Mouse (Mus musculus): ENCODE data around the gene Frmd6.
A peak's percentile ranks its signal among the peaks of the same experiment; 100 is the strongest.

Frmd6 gene

DNA sequence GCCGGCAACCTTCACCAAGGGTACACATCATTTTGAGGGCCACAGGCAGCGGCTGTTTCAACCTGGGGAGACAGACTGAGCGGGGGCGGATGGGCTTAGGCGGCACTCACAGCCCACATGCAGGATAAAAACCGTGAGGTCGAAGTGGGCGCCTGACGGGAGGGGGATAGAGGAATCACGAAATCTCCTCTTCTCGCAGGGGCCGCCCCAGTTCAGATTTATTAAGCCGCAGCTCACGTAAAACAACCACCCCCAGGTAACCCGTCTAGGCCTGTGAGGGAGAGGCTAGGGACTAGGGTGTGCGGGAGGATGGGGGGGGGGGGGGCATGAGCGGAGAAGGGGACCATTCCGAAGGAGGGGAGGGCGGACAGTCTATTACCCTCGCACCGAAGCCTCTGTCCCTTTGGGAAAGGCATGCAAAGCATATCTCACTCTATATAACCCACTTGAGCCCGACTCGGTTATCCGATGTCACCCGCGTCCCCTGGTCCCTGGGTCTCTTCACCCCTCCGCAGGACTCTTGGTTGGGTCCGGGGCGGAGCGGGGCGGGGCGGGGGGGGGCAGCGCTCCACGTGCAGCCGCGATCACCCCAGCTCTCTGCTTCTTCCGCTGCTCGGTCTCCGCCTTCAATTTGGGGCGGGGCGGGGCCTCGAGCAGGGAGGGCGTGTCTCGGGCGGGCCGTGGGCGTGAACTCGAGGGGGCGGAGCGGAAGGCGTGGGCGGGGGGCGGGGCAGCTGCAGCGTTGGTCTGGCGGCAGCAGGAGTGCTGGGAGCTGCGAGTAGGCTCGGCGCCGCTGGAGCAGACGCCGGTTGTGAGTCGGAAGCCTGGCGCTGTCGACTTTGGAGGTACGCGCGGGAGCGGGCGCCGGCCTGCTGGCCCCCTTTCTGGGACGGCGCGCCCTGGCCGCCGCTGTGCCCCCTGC, at the start of gene Frmd6:
Frmd6 (plus strand) TSS at position 786 of the 922 bp plus-strand sequence.
- peak; percentile 78 for DNase-seq (ENCODE audit: low read depth, low spot score)

DNA sequence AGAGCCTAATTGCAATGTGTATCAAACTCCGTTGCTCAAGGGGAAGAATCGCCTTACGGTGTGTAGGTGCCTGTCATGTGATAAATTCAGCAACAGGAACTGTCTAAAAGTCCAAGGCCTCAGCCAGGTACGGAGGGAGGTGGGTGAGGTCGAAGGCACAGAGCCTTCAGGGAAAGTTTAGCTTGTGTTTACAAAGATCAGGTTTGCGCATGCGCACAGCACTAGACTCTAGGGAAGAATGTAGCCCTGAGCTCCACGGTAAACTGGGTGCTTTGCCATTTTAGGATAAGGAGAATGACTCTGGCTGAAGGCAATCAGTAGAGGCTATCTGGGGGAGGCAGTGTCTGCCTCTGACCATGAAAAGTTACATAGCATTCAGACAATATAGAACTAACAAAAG, 49.7 kb upstream of the Frmd6 start:
- DNase-seq (ENCODE audit: low read depth, low spot score) = no peak

DNA sequence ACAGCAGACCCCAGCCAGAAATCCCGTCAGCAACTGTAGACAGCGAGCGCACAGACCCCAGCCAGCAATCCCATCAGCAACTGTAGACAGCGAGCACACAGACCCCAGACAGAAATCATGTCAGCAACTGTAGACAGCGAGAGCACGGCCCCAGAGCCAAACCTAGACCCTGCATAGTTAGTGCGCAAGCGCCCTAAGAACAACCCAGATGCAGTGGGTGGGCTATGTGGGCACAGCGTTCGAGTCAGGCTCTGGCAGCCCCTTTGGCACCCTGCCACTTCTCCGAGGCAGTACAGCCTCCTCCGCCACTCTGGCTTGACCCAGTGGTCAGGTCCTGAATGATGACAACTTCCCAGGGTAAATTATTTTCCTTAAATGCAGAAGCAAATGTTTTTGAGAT, 48.6 kb upstream of the Frmd6 start:
- DNase-seq (ENCODE audit: low read depth, low spot score) = no peak

DNA sequence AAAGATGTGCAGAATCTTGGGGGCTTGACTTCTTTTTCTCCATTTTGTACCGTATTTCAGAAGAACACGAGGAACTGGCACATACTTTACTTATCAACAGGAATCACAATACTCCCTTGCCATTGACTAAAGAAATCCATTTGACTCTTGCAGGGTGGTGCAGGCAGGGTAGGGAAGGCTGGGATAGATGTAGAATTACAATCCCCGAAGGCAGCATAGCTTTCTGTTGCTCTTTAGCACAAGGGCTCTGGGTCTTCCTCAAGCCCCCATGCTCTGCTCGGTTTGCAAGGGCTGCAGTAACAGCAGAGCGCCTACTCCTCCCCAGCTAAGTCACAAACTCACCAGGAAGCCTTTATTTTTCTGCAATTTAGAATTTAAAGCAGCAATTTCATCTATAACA, 47.8 kb upstream of the Frmd6 start:
- DNase-seq (ENCODE audit: low read depth, low spot score) = no peak

DNA sequence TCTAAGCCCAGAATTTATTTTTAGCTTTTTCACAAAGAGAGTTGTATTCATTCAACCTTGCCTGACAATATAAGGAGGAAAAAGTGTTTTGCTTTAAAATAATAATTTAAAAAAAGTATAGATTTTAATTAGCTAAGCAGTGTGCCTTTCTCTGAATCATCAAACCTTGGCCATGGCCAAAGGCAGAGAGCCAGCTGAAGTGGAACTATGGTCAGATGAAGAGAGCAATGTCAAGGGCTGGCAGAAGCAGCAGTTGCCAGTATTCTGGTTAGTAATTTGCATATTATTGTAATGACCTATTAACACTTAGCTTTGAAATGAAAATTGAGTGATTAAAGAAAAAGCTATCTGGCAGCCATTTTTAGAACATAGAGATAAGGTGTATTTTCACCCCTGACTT, 47.4 kb upstream of the Frmd6 start:
- no peak for DNase-seq (ENCODE audit: low read depth, low spot score)

GRCm38 (mm10) chr12:70778271-70778670, 47.0 kb upstream of the Frmd6 start:
- no peak for DNase-seq (ENCODE audit: low read depth, low spot score)

GRCm38 (mm10) chr12:70778724-70779123, 46.6 kb upstream of the Frmd6 start:
- DNase-seq (ENCODE audit: low read depth, low spot score) = no peak

DNA sequence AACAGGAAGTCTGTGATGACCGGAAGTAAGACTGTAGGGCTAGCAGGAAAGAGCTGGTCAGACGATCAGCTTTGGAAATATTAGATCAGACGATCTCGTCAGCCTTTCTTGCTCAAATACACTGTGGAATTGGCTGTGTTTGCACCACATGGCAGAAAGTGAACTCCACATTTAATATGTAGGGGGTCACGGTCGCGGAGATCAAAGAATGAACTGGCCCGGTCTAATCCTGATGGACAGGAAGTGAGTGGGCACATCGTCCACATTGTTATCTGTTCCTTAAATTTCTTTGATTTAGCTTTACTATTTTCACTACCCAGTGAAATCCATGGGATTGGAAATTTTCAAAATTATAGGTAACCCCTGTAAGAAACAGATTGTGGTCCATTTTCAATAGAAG, 42.3 kb upstream of the Frmd6 start:
- DNase-seq (ENCODE audit: low read depth, low spot score) = no peak

DNA sequence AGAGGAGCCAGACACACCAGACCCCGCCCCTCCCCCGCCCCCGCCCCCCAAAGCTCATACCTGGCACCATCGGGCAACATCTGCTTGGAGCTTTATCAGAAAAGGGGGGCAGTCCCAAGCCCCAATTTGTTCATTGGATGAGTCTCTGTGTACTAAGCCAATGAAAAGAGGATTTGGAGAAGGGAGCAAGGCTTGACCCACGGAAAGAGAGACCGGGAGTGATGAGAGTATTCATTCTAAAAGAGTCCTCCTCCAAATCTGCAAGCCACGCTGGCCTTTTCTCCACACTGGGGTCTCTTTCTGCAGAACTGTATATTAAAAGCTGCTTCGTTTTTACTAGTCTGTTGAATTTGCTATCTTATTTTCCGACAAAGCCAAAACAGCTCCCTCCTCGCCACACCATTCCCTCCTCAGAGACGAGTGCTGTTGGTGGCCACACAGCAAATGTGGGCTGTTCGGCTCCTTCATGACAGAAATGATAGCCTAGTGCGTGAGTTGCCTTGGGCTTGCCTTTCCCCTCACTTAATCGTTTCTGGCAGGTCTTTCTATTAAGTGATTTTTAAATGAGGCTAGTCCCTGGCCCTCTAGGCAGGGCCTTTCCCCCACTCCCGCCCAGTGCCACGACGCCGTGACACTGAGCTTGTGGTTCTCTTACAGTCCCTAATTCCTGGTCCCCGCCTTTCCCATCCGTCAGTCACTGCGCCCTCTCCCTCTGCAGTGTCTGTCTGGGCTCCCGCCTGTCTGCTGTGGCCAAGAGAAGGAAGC, 41.7 kb upstream of the Frmd6 start:
- no peak for DNase-seq (ENCODE audit: low read depth, low spot score)

DNA sequence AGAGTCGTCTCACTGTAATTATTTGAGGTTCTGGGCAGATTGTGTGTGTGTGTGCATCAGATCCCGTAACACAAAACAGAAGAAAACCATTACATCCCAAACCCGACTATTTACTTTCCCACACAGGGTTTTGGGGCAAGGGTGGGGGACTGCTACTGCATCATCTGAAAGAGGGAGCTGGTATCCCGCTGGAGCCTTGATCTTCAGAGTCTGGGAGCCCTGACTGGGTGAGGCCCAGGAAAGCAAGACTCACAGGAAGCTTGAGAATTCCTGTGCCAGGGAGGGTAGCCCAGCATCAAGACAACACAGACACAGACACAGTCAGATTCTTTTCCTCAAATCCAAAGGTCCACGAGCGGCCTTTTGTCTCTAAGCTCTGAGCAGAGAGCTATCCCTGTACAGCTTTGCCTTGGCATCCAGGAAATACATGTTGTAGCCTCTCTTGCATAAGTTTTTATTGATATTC, 41.0 kb upstream of the Frmd6 start:
- no peak for DNase-seq (ENCODE audit: low read depth, low spot score)

DNA sequence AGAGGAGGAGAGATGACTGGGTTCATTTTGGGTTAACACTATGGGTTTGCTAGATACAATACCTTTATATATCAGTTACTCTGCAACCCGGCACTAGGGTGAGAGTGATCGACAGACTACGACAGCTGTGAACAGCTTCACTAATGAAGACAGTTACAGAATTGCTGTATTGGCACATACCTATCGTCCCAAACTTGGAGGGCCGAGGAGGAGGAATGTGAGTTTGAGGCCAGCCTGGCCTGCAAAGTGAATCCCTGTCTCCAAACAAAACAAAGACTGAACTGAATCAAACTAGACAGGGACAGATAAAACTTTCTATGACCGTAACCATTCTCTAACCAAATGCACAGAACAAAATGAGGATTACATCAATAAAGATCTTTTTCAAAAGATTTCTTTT, 36.0 kb upstream of the Frmd6 start:
- no peak for DNase-seq (ENCODE audit: low read depth, low spot score)

GRCm38 (mm10) chr12:70793291-70793690, 32.0 kb upstream of the Frmd6 start:
- no peak for DNase-seq (ENCODE audit: low read depth, low spot score)

DNA sequence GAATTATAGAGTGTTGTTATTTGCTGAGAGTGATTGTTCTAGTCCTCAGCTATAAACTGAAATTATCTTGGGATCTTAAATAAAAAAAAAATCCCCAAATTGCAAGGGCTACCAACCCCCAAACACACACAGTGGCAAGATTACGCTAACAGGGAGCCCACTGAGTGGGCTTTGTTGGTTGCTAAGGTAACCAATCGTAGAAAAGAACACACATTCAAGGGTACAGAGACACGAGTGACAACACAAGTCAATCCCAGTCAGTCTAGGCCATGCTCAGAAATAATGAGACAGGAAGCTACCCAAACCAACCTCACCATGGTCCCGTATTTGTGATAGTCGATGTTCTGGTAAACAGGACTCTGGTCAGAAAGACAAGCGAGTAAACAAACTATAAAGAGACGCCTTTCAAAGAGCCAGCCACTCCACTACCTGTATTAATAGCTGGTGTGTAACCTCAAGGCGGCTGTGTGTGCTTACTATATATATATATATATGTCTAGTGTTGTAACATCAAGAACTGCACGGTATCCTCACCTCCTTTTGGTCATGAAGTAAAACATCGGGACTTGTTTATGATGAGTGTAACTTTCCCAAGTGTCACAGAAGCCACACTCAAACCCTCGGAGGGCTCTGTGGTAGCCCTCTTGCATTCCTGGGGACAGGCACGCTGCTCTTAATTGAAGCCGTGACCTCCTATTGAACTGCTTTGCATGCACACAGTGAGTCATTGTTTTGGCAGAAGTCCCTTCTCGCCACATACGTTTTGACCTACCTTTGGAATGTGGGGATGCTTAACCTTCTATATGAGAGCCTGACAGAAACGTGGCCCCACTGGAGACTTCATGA, 30.5 kb upstream of the Frmd6 start:
- DNase-seq (ENCODE audit: low read depth, low spot score) = no peak

- no peak for DNase-seq (ENCODE audit: low read depth, low spot score)
Measured at GRCm38 (mm10) chr12:70795389-70795711, 30.0 kb upstream of the Frmd6 start.

DNA sequence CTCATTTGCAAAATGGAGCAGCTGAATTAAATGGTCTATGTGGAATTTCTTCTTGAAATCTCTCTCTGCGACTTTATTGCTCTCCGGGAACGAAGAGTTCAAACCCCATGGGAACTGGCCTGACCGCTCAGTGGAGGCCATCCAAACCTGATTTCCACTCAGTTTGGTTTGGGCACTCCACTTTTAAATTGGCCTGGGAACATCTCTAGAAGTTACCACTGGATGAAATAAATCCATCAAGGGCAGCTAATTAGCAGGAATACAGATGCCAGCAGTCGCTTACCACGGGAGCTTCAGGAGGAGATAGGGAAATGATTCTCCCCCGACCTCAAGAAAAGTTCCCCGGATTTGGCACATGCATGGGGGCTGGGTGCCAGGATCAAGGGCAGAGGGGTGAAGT, 26.8 kb upstream of the Frmd6 start:
- no peak for DNase-seq (ENCODE audit: low read depth, low spot score)

GRCm38 (mm10) chr12:70799231-70800002, 25.9 kb upstream of the Frmd6 start:
- no peak for DNase-seq (ENCODE audit: low read depth, low spot score)

- DNase-seq (ENCODE audit: low read depth, low spot score) = no peak
Measured at GRCm38 (mm10) chr12:70800086-70800485, 25.2 kb upstream of the Frmd6 start.

DNA sequence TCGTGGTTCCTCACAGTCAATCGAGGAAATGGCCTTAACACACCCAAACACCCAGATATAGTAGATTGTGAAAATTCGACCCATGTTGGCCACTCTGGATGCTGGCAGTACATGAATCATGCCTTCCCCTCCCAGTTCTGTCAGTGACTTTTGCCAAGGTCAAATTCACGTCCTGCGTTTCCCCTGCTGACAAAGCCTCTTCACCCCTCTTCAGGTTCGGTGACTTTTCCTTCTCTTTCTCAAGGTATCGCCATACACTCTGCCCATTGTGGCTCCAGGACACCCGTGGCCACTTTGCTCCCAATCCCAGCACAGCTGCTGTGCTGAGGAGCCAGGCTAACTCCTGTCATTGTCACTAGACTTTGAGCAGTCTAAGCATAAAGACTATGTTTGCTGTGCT, 24.0 kb upstream of the Frmd6 start:
- DNase-seq (ENCODE audit: low read depth, low spot score) = no peak

DNA sequence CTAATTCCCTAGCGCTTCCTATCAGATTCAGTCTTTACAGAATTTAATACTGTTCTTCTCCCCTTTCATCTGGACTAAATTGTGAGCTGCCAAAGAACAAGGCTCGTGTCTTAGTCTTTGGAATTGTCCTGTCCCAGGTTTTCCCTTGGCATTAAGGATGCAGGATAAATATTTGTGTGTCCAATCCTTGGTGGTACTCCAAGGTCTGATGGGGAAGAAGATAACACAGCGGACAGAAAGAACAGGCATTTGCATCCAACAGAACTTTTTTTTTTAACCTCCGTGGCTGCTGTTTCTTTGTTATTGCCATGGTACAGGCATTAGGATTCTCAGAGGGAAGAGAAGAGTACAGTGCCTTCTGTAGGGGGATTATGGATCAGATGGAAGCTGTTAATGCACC, 21.8 kb upstream of the Frmd6 start:
- DNase-seq (ENCODE audit: low read depth, low spot score) = no peak

GRCm38 (mm10) chr12:70804989-70805388, 20.3 kb upstream of the Frmd6 start:
- no peak for DNase-seq (ENCODE audit: low read depth, low spot score)

DNA sequence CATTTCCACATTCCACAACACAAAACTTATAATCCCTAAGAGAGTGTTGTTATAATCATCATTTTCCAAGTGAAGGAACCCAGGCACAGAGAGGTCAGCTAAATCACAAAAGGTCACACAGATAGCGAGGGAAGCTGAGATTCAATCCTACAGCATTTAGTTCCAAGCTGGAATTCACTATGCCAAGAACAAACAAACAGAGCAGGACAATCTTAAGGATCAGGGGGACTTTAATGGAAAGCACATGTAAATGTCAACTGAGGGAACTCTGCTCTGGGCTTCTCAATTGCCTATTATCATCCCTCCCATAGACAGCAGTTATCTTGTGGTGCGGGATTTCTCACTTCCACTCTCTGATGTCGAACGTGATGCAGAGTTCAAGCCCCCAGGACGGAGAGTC, 17.8 kb upstream of the Frmd6 start:
- no peak for DNase-seq (ENCODE audit: low read depth, low spot score)
